Mouse (Mus musculus) heart, embryonic 12.5 days (tissue): ENCODE measurements around the gene Erich3. TPM values are rescaled to one million over a fixed set of nuclear protein-coding genes. Genes with fewer than 3 reads are reported as not detected.

Source experiments
- ATAC-seq: fragments of 200-750 bp; cut with Nextera tagmentation; 2 replicates; pipeline ENCODE4 v1.8.0; 2017; ENCODE audit warnings: moderate TSS enrichment, moderate library complexity; ENCODE audit not compliant: insufficient number of reproducible peaks, low FRiP score
- H3K27ac ChIP-seq: fragments of 300-500 bp; sonication (generic); 2 replicates; pipeline ENCODE4 v1.5.1; 2016; ENCODE audit warnings: mild to moderate bottlenecking, moderate library complexity; ENCODE audit not compliant: poor library complexity, severe bottlenecking
- H3K27me3 ChIP-seq: fragments of 300-500 bp; sonication (generic); replicated peaks from 2 replicates; pipeline ENCODE4 v1.6.1; 2016; ENCODE audit warnings: mild to moderate bottlenecking, moderate library complexity
- H3K36me3 ChIP-seq: fragments of 300-500 bp; sonication (generic); 2 replicates; pipeline ENCODE4 v1.6.1; 2016; ENCODE audit warnings: mild to moderate bottlenecking, moderate library complexity
- H3K4me1 ChIP-seq: fragments of 300-500 bp; sonication (generic); replicated peaks from 2 replicates; pipeline ENCODE4 v1.6.1; 2016; ENCODE audit warnings: mild to moderate bottlenecking
- H3K4me2 ChIP-seq: fragments of 300-500 bp; sonication (generic); 2 replicates; pipeline ENCODE4 v1.6.1; 2016; ENCODE audit warnings: mild to moderate bottlenecking, moderate library complexity
- H3K4me3 ChIP-seq: fragments of 300-500 bp; sonication (generic); 2 replicates; pipeline ENCODE4 v1.5.1; 2016; ENCODE audit warnings: mild to moderate bottlenecking
- H3K9ac ChIP-seq: fragments of 300-500 bp; sonication (generic); 2 replicates; pipeline ENCODE4 v1.6.1; 2016; ENCODE audit warnings: mild to moderate bottlenecking, moderate library complexity
- H3K9me3 ChIP-seq: fragments of 300-500 bp; sonication (generic); replicated peaks from 2 replicates; pipeline ENCODE4 v1.6.1; 2016; ENCODE audit warnings: mild to moderate bottlenecking, moderate library complexity
- WGBS: fragments of 180-500 bp; shearing (Covaris S2); methylation state at CpG from one replicate; pipeline ENCODE4 v1.1.7; 2016; 5-methylcytosine and 5-hydroxymethylcytosine counted together
- polyA plus RNA-seq: library from polyadenylated mRNA; unstranded; fragments of >200 nt; fragmentation: Nextera tagmentation; extraction: Ambion mirVana; gene quantifications from 2 replicates; pipeline ENCODE4 v1.2.1, GENCODE M21; 2016

Erich3 gene
- polyA plus RNA-seq, 1 experiment from 2014 or later, result 0.24 TPM

DNA sequence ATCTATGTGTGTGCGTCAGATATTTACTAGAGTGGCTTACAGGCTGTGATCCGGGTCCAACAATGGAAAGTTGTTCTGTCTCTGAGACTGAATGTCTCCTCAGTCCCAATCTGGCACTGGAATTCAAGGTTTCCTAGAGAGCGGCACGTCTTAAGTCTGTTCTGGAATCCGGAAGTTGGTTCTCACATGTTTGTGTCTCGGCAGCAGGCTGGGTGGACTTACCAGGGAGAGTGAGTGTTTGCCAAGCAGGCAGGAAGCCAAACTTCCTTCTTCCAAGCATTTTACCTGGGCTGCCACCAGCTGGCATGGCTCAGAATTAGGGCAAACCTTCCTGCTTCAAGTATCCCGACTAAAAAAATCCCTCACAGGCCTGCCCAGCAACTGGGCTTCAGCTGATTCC lies 59.5 kb downstream of the Erich3 start:
- Histone ChIP-seq H3K4me1 (no peaks in the 10 kb centered on the region), H3K36me3 (no peaks in the 10 kb centered on the region), H3K4me3 (no peak overlapping the region), H3K9ac (no peak overlapping the region), H3K27ac (no peak overlapping the region), H3K4me2 (no peak overlapping the region), H3K27me3 (no peaks in the 10 kb centered on the region), H3K9me3 (no peaks in the 10 kb centered on the region)
- 60% methylated on average over 7 of the region's 7 CpGs for WGBS
- no peak for ATAC-seq

DNA sequence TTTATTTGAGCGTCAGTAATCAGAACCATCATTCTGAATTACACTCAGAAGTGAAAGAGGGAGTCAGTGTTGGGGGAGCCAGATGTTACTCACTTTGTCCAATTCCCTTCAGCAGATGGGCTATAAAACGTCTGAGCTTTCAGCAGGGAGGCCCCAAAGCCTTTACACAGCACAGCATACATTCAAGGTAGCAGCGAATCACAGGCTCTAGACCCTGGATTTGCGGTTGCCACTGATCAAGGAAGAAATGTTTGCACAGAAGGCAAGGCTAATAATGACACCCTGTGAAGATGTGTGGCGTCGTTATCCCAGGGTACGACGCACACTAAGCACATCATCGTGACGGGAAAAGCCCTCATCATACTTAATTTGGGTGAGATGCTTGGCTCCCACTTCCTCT lies 67.8 kb downstream of the Erich3 start:
- no peaks in the 10 kb centered on the region for H3K27me3 ChIP-seq
- no peaks in the 10 kb centered on the region for H3K4me1 ChIP-seq
- no peak overlapping the region for H3K4me3 ChIP-seq
- no peaks in the 10 kb centered on the region for H3K9me3 ChIP-seq
- H3K9ac ChIP-seq, result no peak overlapping the region
- H3K4me2 ChIP-seq, result no peak overlapping the region
- H3K27ac ChIP-seq, result no peak overlapping the region
- H3K36me3 ChIP-seq, result no peaks in the 10 kb centered on the region
- no peak for ATAC-seq
- 84% methylated on average over 10 of the region's 10 CpGs for WGBS

DNA sequence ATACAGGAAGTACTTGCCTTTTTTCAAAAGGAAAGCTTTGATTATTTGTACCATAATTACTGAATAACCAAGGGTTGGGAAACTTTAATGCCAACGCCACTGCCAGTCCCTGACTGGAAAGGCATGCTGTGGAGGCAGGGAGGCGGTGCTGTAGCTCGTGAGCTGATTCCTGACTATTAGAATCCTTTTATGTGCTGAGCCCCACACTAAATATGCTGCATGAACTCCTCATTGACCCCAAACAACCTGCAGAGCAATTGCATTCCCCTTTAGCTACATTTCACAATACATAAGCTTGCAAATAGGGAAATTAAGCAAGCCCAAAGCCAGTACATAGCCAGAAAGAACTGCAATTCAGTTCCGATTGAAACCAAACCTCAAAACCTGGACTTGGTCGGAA lies 77.8 kb downstream of the Erich3 start:
- Histone ChIP-seq H3K4me3 (no peak overlapping the region), H3K4me1 (no peaks in the 10 kb centered on the region), H3K36me3 (no peaks in the 10 kb centered on the region), H3K9ac (no peak overlapping the region), H3K9me3 (no peaks in the 10 kb centered on the region), H3K27ac (no peak overlapping the region), H3K27me3 (no peaks in the 10 kb centered on the region), H3K4me2 (no peak overlapping the region)
- ATAC-seq, result no peak
- WGBS, result 74% methylated on average over 5 of the region's 5 CpGs

DNA sequence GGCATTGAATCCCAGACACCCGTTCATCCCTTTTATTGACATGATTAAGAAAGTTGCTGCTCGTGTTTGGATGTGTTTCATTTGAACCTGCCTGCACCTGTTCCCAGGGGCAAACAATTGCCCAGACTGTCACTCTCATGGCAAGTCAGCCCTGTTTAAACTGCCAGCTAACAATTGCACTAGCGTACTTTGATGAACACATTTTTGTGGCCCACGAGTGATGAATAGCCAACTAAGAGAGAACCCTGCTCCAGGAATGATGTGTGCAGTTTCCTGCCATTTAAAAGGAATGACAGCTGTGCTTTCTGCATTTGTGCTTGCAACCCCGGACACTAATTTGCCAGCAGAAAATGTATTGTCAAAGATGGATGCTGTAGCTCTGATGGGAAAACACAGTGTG lies 79.3 kb downstream of the Erich3 start:
- no peaks in the 10 kb centered on the region for H3K36me3 ChIP-seq
- 78% methylated on average over 5 of the region's 5 CpGs for WGBS
- H3K27me3 ChIP-seq, result no peaks in the 10 kb centered on the region
- no peak overlapping the region for H3K4me3 ChIP-seq
- no peak overlapping the region for H3K4me2 ChIP-seq
- no peaks in the 10 kb centered on the region for H3K4me1 ChIP-seq
- no peak overlapping the region for H3K27ac ChIP-seq
- ATAC-seq, result no peak
- no peaks in the 10 kb centered on the region for H3K9me3 ChIP-seq
- H3K9ac ChIP-seq, result no peak overlapping the region

DNA sequence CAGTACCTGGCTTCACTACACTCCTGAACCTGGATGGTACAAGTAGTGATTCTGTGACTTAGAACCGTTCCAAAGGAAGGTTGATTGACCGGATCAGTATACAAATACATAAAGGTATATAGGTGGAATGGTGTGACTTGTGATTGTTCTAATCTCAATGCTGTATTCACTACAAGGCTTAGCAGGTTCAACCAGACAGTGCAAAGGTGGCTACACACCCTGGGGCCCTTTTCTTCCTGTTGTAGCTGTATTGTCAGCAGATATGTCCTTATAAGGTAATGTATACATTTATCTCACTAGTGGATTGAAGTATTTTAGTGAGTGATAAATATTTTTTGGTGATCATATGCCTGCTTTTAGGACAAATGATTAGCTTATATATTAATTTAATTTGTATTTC lies 80.7 kb downstream of the Erich3 start:
- Histone ChIP-seq H3K9ac (no peak overlapping the region), H3K4me3 (no peak overlapping the region), H3K4me1 (no peaks in the 10 kb centered on the region), H3K27me3 (no peaks in the 10 kb centered on the region), H3K36me3 (no peaks in the 10 kb centered on the region), H3K27ac (no peak overlapping the region), H3K9me3 (no peaks in the 10 kb centered on the region), H3K4me2 (no peak overlapping the region)
- WGBS, result 79% methylated on average over 2 of the region's 2 CpGs
- ATAC-seq, result no peak

DNA sequence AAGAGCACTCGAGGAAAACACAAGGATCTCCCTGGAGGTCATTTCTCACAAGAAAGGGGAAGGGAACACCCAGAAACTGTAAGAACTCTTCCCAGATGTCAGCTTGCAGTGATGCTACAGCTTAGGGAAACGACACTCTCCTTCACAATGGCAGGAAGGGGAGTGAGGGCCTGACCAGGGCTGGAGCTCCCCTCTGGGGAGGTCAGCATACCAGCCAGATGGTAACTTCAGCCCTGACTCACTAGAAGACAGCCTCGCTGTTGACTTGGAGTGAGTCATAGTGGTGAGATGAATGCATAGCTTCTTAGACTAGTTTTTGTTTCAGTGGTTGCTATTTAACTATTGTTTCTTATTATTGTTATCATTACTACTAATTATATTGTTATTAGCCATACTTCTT lies 90.8 kb downstream of the Erich3 start:
- Histone ChIP-seq H3K9me3 (no peaks in the 10 kb centered on the region), H3K4me1 (no peaks in the 10 kb centered on the region), H3K36me3 (no peaks in the 10 kb centered on the region), H3K27me3 (no peaks in the 10 kb centered on the region), H3K4me3 (no peak overlapping the region), H3K4me2 (no peak overlapping the region), H3K27ac (no peak overlapping the region), H3K9ac (no peak overlapping the region)
- no peak for ATAC-seq
- 34% methylated on average over 3 of the region's 3 CpGs for WGBS

DNA sequence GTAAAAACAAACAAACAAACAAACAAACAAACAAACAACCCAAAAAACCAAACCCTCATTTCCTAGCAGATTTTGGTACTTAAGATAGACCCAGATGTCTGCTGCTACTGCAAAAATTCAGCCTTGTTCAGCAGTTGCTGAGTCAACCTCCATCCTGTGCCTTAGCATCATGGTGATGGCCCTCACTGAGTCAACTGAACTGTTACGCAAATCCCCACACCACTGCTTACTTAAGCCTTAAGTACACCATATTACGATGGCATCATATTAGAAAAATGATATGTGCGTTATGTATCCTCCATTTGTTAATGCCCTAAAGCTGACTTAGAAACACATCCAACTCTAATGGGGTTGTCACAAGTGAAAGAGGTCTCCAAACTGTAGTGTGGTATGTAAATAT lies 91.6 kb downstream of the Erich3 start:
- no peaks in the 10 kb centered on the region for H3K4me1 ChIP-seq
- 84% methylated on average over 3 of the region's 3 CpGs for WGBS
- H3K4me3 ChIP-seq, result no peak overlapping the region
- no peak for ATAC-seq
- no peaks in the 10 kb centered on the region for H3K9me3 ChIP-seq
- no peaks in the 10 kb centered on the region for H3K36me3 ChIP-seq
- H3K27ac ChIP-seq, result no peak overlapping the region
- no peaks in the 10 kb centered on the region for H3K27me3 ChIP-seq
- H3K9ac ChIP-seq, result no peak overlapping the region
- H3K4me2 ChIP-seq, result no peak overlapping the region

DNA sequence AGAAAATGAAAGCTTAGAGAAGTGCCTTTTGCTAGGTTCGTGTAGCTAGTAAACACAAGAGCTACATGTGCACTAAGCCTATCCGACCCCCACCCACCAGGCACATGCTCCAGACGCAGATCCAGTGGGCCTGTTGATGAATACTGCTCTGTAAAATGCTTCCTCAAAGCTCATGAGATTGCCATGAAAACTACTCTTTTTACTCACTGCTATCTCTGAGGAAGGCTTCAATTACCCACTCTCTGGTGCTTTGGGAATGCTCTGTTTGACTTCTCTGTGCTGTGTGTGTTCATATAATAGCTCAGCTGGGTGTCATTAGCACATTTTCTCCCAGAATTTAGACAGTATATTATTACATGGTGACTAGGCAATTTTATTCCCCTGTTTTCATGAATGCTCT lies 94.4 kb downstream of the Erich3 start:
- Histone ChIP-seq H3K27ac (no peak overlapping the region), H3K9me3 (peaks cover 4% of the 10 kb centered on the region; the same call in 1 of the 2 replicates), H3K4me3 (no peak overlapping the region), H3K36me3 (no peaks in the 10 kb centered on the region), H3K9ac (no peak overlapping the region), H3K4me1 (no peaks in the 10 kb centered on the region), H3K4me2 (no peak overlapping the region), H3K27me3 (no peaks in the 10 kb centered on the region; the same call in 1 of the 2 replicates)
- WGBS, result 66% methylated on average over 3 of the region's 3 CpGs
- no peak for ATAC-seq

DNA sequence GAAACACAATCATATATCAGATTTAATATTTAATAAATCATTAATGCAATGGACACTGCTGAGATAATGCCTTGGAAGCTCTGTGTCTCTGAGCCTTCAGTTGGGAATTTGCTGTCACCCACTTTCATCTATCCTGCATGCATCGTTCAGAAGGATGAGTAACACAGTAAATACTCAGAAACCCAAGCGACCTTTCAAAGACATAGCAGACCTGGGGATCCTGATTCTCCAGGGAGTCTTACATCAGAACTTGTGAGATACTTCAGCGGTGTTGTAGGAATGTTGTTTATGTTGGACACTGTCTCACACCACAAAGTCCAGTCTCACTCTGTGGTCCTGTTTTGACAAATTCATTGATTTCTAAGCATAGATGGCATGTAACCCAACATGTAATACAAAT lies 97.4 kb downstream of the Erich3 start:
- H3K9ac ChIP-seq, result no peak overlapping the region
- no peak overlapping the region for H3K4me2 ChIP-seq
- no peak overlapping the region for H3K27ac ChIP-seq
- H3K9me3 ChIP-seq, result peaks cover 4% of the 10 kb centered on the region; the same call in 1 of the 2 replicates
- H3K4me1 ChIP-seq, result no peaks in the 10 kb centered on the region
- ATAC-seq, result no peak
- H3K27me3 ChIP-seq, result no peaks in the 10 kb centered on the region; the same call in 1 of the 2 replicates
- H3K4me3 ChIP-seq, result no peak overlapping the region
- H3K36me3 ChIP-seq, result no peaks in the 10 kb centered on the region
- 73% methylated on average over 3 of the region's 3 CpGs for WGBS

DNA sequence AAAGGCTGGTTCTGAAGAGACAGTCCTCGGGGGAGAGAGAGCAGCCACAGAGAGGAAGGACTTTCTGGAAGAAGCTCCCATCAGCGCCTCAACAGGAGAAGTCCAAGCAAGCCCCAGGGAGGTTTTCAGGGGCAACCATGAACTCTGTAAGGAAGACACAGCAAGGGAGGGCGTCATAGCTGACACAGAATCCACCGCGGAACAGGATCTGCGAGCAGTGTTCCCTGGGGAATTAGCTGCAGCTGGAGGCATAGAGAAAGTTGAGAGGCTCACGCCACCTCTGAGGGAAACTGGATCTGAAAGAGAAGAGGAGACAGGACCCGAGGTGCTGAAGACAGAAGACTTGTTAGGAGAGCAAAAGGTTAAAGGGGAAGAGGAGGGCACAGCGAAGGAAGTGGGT lies 99.7 kb downstream of the Erich3 start:
- H3K36me3 ChIP-seq, result no peaks in the 10 kb centered on the region
- no peaks in the 10 kb centered on the region for H3K4me1 ChIP-seq
- H3K4me2 ChIP-seq, result no peak overlapping the region
- no peak overlapping the region for H3K4me3 ChIP-seq
- WGBS, result 55% methylated on average over 9 of the region's 9 CpGs
- no peak for ATAC-seq
- no peak overlapping the region for H3K27ac ChIP-seq
- no peak overlapping the region for H3K9ac ChIP-seq
- peaks cover 4% of the 10 kb centered on the region; the same call in 1 of the 2 replicates for H3K9me3 ChIP-seq
- no peaks in the 10 kb centered on the region; the same call in 1 of the 2 replicates for H3K27me3 ChIP-seq

DNA sequence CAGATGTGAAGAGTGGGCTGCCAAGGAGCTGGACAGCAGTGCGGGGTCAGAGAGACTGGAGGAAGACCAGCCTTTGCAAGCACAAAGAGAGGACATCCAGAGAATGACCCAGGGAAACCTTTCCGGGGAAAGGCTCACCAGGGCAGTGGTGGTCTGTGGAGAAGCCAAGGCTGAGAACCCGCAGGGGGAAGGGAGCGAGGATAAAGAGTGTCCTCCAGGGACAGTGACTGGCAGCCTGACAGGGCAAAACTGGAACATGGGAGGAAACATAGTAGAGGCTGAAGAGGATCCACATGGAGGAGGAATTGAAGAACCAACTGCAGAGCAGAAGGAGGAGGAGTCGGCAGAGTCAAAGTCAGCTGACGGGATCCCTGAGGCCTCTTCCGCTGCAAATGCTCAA lies 100.5 kb downstream of the Erich3 start:
- peaks cover 4% of the 10 kb centered on the region; the same call in 1 of the 2 replicates for H3K9me3 ChIP-seq
- no peak overlapping the region for H3K4me2 ChIP-seq
- WGBS, result 77% methylated on average over 7 of the region's 7 CpGs
- no peak overlapping the region for H3K4me3 ChIP-seq
- no peaks in the 10 kb centered on the region; the same call in 1 of the 2 replicates for H3K27me3 ChIP-seq
- no peaks in the 10 kb centered on the region for H3K4me1 ChIP-seq
- H3K9ac ChIP-seq, result no peak overlapping the region
- H3K27ac ChIP-seq, result no peak overlapping the region
- no peaks in the 10 kb centered on the region for H3K36me3 ChIP-seq
- no peak for ATAC-seq

DNA sequence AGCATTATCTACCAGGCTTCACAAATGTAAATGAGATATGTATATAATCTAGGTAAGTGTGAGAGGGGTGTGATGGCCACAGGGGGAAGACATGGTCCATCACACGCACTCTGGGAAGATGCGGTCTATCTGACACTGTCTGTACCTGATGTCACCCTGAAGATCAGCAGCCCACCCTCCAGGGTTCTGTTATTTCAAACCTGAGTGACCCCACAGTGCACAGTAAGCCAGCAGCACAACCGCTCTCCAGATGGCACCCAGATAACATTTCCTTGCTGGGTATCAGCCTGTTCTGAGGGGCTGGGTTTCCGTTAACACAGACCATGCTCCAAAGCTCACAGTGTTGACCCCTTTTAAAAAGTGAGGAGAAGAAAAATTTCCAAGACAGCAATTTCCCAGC lies 102.7 kb downstream of the Erich3 start:
- no peak overlapping the region for H3K4me2 ChIP-seq
- H3K4me1 ChIP-seq, result no peaks in the 10 kb centered on the region
- no peaks in the 10 kb centered on the region for H3K36me3 ChIP-seq
- H3K9me3 ChIP-seq, result no peaks in the 10 kb centered on the region
- H3K27me3 ChIP-seq, result no peaks in the 10 kb centered on the region; the same call in 1 of the 2 replicates
- H3K27ac ChIP-seq, result no peak overlapping the region
- H3K9ac ChIP-seq, result no peak overlapping the region
- no peak overlapping the region for H3K4me3 ChIP-seq
- no peak for ATAC-seq
- 60% methylated on average over 4 of the region's 4 CpGs for WGBS
